Mouse (Mus musculus) kidney, embryonic 14.5 days (tissue): ENCODE measurements at regions not wholly inside any gene's neighbourhood (a gene's known extent, or its start where the extent isn't known, plus 50 kb on each side); places are given as distances from the start of the nearest gene placed in this dataset.

Experiments used
- ATAC-seq: fragments of 200-750 bp; cut with Nextera tagmentation; 2 replicates; pipeline ENCODE4 v1.8.0; 2017; ENCODE audit warnings: moderate number of reproducible peaks, mild to moderate bottlenecking, moderate TSS enrichment, moderate library complexity; ENCODE audit not compliant: low FRiP score, low TSS enrichment
- H3K27ac ChIP-seq: fragments of 300-500 bp; sonication (generic); 2 replicates; pipeline ENCODE4 v1.5.1; 2014; ENCODE audit warnings: low read depth, mild to moderate bottlenecking, low read length, moderate library complexity, mixed read lengths
- H3K27me3 ChIP-seq: fragments of 300-500 bp; sonication (generic); 2 replicates; pipeline ENCODE4 v1.6.1; 2014; ENCODE audit warnings: mild to moderate bottlenecking, low read length; ENCODE audit not compliant: control insufficient read depth, insufficient read depth
- H3K36me3 ChIP-seq: fragments of 300-500 bp; sonication (generic); 2 replicates; pipeline ENCODE4 v1.6.1; 2014; ENCODE audit warnings: low read length, mixed read lengths; ENCODE audit not compliant: control insufficient read depth, insufficient read depth
- H3K4me1 ChIP-seq: fragments of 300-500 bp; sonication (generic); 2 replicates; pipeline ENCODE4 v1.6.1; 2014; ENCODE audit warnings: low read length, mixed read lengths; ENCODE audit not compliant: control insufficient read depth, insufficient read depth
- H3K4me2 ChIP-seq: fragments of 300-500 bp; sonication (generic); replicated peaks from 2 replicates; pipeline ENCODE4 v1.6.1; 2014; ENCODE audit warnings: low read depth, mild to moderate bottlenecking, low read length
- H3K4me3 ChIP-seq: fragments of 300-500 bp; sonication (generic); 2 replicates; pipeline ENCODE4 v1.5.1; 2014; ENCODE audit warnings: mild to moderate bottlenecking, low read length
- H3K9ac ChIP-seq: fragments of 300-500 bp; sonication (generic); 2 replicates; pipeline ENCODE4 v1.6.1; 2014; ENCODE audit warnings: low read depth, mild to moderate bottlenecking, low read length, moderate library complexity
- H3K9me3 ChIP-seq: fragments of 300-500 bp; sonication (generic); 2 replicates; pipeline ENCODE4 v1.6.1; 2016; ENCODE audit warnings: low read length; ENCODE audit not compliant: control insufficient read depth
- WGBS: fragments of 180-500 bp; shearing (Covaris S2); extraction: QIAGEN DNeasy Blood & Tissue Kit; methylation state at CpG from one replicate; pipeline ENCODE4 v1.1.7; 2014; 5-methylcytosine and 5-hydroxymethylcytosine counted together

DNA sequence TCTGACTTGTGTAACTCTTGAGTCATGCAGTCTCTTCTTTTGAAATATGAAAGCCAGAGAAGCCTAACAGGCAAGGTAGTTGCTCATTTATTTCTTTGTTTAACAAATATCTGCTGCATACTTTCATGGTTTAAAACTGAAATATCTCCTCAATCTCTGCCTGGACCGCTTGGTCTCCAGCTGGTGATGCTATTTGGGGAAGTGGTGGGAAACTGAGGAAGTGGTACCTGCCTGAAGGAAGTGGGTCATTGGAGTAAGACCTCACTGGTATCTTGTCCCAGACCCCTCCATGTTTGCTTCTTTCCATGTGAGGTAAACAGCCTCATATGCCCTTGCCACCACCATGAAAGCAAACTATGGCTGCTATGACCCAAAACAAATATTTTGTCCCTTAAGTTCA lies 74.0 kb upstream of the Bmp2k start:
- H3K9ac ChIP-seq, result no peak overlapping the region
- no peaks in the 10 kb centered on the region for H3K9me3 ChIP-seq
- WGBS, result 96% methylated on average over 1 of the region's 1 CpGs
- H3K27ac ChIP-seq, result no peak overlapping the region
- peaks cover 4% of the 10 kb centered on the region; the same call in 1 of the 2 replicates for H3K4me1 ChIP-seq
- no peaks in the 10 kb centered on the region for H3K27me3 ChIP-seq
- H3K4me2 ChIP-seq, result no peak overlapping the region
- no peak overlapping the region for H3K4me3 ChIP-seq
- no peak for ATAC-seq
- no peaks in the 10 kb centered on the region for H3K36me3 ChIP-seq

DNA sequence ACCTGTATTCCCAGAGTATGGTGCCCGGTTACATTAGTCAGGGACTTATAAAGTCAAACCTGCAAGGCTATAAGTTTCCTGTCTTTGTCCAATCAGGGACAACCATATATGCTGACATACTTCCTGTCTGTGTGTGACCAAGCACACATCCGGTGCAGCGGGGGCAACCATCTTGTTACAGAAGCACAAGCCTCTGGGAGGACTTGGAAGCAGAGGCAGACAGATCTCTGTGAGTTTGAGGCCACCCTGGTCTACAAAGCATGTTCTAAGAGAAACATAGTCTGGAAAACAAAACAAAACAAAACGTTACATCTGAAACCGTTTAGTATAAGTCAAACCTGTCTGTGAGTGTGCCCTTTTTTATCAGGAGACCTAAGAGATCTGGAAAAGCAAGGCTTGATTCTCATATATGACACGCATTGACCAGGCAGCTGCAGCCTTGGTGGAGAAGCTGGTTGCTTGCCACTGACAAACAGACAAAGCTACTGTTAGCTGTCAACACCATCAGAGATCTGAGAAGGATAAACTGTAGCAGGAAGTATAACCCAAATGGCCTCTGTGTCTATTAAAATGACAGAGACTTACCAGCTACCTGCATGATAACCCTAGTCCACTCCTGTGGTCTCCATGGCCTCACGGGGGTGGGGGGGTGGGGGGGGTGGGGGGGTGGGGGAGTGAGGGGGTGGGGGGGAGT lies 72.6 kb upstream of the Bmp2k start:
- ATAC-seq, result no peak
- Histone ChIP-seq H3K4me2 (no peak overlapping the region), H3K4me3 (no peak overlapping the region), H3K27ac (no peak overlapping the region), H3K9me3 (no peaks in the 10 kb centered on the region), H3K27me3 (no peaks in the 10 kb centered on the region), H3K4me1 (peaks cover 4% of the 10 kb centered on the region; the same call in 1 of the 2 replicates), H3K36me3 (no peaks in the 10 kb centered on the region), H3K9ac (no peak overlapping the region)
- 84% methylated on average over 6 of the region's 7 CpGs for WGBS

DNA sequence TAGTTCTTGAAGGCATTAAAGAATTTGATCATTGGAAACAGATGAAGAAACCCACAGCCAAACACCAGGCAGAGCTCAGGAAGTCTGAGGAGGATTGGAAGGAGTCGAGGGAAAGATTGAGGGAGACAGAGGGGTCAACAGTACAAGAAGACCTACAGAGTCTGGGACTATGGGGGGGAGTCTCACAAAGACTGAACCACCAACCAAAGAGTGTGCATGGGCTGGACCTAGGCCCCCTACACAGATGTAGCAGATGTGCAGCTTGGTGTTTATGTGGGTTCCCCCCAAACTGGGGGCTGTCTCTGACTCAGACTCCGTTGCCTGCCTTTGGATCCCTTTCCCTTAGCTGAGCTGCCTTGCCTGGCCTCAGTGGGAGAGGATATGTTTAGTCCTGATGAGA lies 71.5 kb upstream of the Bmp2k start:
- no peak for ATAC-seq
- Histone ChIP-seq H3K27me3 (no peaks in the 10 kb centered on the region), H3K36me3 (no peaks in the 10 kb centered on the region), H3K4me1 (peaks cover 4% of the 10 kb centered on the region; the same call in 1 of the 2 replicates), H3K4me3 (no peak overlapping the region), H3K9ac (no peak overlapping the region), H3K27ac (no peak overlapping the region), H3K9me3 (no peaks in the 10 kb centered on the region), H3K4me2 (no peak overlapping the region)
- 78% methylated on average over 2 of the region's 2 CpGs for WGBS

DNA sequence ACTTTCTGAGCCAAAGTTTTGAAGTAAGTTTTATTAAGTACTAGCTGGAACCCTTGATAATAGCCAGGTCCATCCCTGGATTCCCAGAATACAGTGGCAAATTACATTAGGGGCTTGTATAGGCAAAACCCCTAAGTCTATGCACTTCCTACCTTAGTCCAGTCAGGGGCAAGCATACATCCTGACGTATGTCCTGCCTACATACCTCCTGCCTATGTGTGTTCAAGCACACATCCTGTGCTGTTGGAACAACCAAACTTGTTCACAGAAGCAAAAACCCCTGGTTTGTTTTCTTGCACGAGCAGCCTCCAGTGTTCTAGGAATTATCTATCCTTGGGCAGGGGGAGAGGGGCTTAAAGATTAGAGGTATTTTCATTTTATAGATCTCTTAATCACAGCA lies 66.4 kb upstream of the Bmp2k start:
- H3K27ac ChIP-seq, result no peak overlapping the region
- no peak overlapping the region for H3K9ac ChIP-seq
- no peak for ATAC-seq
- H3K9me3 ChIP-seq, result no peaks in the 10 kb centered on the region
- H3K4me3 ChIP-seq, result no peak overlapping the region
- 53% methylated on average over 2 of the region's 2 CpGs for WGBS
- H3K27me3 ChIP-seq, result no peaks in the 10 kb centered on the region
- no peaks in the 10 kb centered on the region for H3K36me3 ChIP-seq
- H3K4me1 ChIP-seq, result no peaks in the 10 kb centered on the region
- H3K4me2 ChIP-seq, result no peak overlapping the region

DNA sequence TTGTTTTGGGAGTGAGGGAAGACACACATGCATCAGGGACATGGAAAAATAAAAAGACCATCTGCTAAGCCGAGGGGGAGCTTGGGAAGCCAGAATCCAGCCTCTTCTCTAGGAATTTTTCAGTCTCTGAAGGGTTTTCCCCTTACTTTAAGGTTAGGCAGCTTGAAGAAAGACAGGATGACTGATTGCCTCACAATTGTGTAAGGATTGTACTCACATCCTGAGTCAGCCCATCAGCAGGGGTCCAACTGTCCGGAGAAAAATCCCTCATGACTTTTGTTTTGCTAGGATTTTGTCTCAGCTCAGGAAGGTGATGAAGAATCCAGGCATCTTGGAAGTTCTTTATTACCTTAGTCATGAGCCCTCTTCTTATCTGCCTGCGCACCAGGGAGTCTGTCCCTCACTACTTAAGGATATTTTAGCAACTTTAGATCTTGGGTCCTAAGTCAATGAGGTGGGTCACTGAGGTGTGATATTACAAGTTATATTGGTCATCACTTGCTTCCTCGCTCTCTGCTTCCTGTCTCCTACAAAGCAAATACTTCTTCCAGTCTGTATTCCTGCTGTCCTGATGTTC lies 65.8 kb upstream of the Bmp2k start:
- 40% methylated on average over 4 of the region's 4 CpGs for WGBS
- Histone ChIP-seq H3K9me3 (no peaks in the 10 kb centered on the region), H3K4me2 (no peak overlapping the region), H3K27me3 (no peaks in the 10 kb centered on the region), H3K36me3 (no peaks in the 10 kb centered on the region), H3K9ac (no peak overlapping the region), H3K4me3 (no peak overlapping the region), H3K27ac (no peak overlapping the region), H3K4me1 (no peaks in the 10 kb centered on the region)
- no peak for ATAC-seq

DNA sequence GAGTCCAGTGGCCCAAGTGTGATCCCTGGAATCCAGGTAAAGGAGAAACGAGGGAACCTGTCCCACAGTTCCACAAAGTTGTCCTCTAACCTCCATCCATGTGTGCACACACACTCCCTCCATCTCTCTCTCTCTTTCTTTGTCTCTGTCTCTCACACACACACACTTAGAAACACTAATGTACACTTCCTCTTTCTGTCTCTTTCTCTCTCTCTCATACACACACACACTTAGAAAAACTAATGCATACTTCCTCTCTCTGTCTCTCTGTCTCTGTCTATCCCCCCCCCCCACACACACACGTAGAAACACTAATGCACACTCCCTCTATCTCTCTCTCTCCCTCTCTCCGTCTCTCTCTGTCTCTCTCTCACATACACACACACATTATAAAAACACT lies 61.2 kb upstream of the Bmp2k start:
- WGBS, result 85% methylated on average over 3 of the region's 3 CpGs
- no peaks in the 10 kb centered on the region for H3K9me3 ChIP-seq
- no peak overlapping the region for H3K27ac ChIP-seq
- H3K36me3 ChIP-seq, result no peaks in the 10 kb centered on the region
- no peak for ATAC-seq
- H3K4me2 ChIP-seq, result no peak overlapping the region
- no peaks in the 10 kb centered on the region for H3K27me3 ChIP-seq
- H3K9ac ChIP-seq, result no peak overlapping the region
- H3K4me1 ChIP-seq, result 0 out of 2 replicates have a peak, but pooled peaks cover 6% of the 10 kb centered on the region
- H3K4me3 ChIP-seq, result no peak overlapping the region

DNA sequence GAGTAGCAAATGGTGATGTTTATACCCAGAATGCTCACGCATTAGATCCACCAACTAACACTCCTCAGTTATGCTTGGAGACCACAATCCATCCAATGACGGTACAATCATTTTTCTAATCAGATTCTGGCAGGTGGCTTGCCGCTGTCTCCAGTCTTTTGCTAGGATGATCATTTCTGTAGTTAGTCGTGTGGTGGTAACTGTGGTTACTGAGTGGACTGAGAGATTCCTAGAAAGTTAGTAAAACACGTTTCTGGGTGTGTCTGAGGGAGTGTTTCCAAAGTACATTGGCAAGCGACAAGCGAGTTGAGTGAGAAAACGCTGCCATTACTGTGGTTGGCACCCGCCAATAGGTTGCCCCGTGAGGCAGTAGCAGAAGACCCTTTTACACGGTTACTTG lies 58.8 kb upstream of the Bmp2k start:
- H3K36me3 ChIP-seq, result no peaks in the 10 kb centered on the region
- no peak overlapping the region for H3K27ac ChIP-seq
- no peak overlapping the region for H3K4me3 ChIP-seq
- no peaks in the 10 kb centered on the region for H3K9me3 ChIP-seq
- H3K4me2 ChIP-seq, result no peak overlapping the region
- H3K4me1 ChIP-seq, result 0 out of 2 replicates have a peak, but pooled peaks cover 6% of the 10 kb centered on the region
- H3K9ac ChIP-seq, result no peak overlapping the region
- no peaks in the 10 kb centered on the region for H3K27me3 ChIP-seq
- 86% methylated on average over 11 of the region's 11 CpGs for WGBS
- no peak for ATAC-seq

DNA sequence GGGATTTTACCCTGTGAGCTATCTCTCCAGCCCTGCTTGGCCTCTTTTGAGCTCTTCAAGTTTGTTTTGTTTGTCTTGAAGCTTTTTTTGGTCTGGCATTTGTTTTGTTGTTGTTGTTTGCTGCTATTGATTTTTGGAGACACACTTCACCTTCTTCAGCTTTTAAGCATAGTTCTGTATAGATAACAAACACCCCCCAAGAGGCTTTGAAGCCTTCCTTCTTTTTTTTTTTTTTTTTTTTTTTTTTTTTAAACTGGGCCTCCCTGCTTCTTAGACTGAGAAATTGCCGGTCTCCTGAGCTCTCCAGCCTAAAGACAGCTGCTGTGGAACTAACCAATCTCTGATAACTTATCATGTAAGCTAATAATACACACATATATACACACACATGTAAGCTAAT lies 58.2 kb upstream of the Bmp2k start:
- H3K27me3 ChIP-seq, result no peaks in the 10 kb centered on the region
- no peak overlapping the region for H3K27ac ChIP-seq
- no peaks in the 10 kb centered on the region for H3K36me3 ChIP-seq
- H3K4me3 ChIP-seq, result no peak overlapping the region
- H3K9ac ChIP-seq, result no peak overlapping the region
- 0 out of 2 replicates have a peak, but pooled peaks cover 6% of the 10 kb centered on the region for H3K4me1 ChIP-seq
- 63% methylated on average over 1 of the region's 1 CpGs for WGBS
- no peak overlapping the region for H3K4me2 ChIP-seq
- ATAC-seq, result no peak
- H3K9me3 ChIP-seq, result no peaks in the 10 kb centered on the region
